Mouse (Mus musculus) MEL-GATA-1-ER (cell line): Measurements from ENCODE around the gene Cpa3.

ENCODE experiments used
- DNase-seq: peaks from one replicate; pipeline ENCODE4 v3.0.0-alpha.2; 2012; ENCODE audit warnings: low read depth; ENCODE audit errors: extremely low read depth

Cpa3 gene

DNA sequence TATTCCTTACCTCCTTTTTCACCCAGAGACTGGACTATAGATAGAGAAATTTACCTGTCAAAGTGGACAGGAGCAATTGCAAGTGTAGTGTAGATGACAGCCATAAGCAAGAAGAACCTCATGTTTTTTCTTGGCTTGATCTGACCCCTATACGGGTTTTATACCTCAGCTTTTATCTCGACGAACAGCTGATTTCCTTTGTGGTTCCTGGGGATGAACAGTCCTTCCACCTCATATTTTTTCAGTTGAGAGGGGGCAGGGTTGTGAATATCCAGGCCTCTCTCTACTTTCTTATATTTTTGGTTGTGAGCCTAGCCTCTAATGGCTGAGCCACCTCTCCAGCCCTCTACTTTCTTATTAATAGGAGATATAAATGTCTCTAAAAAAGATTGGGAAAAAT lies at the start of gene Cpa3:
TSS of gene Cpa3 (minus strand) at position 132 of the 400 bp plus-strand sequence.
- peak; percentile 17 for DNase-seq

DNA sequence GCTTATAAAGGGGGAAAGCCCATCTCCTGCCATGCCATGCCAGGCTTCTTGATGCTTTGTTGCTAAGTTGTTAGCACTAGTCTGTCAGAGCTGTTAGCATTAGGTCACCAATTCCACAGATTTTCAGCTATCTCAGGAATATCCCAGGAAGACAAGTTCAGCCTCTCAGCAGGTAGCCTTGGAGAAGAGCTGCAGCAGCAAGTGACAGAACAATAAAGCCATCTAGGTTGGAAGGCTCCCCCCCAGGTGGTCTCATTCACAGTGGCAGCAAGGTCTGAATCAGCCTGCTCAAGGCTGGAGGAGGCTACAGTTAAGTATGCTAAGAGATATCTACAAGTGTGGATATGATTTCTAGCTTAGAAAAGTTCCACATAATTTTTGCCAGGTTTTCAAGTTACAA lies 49.4 kb upstream of the Cpa3 start:
- no peak for DNase-seq

DNA sequence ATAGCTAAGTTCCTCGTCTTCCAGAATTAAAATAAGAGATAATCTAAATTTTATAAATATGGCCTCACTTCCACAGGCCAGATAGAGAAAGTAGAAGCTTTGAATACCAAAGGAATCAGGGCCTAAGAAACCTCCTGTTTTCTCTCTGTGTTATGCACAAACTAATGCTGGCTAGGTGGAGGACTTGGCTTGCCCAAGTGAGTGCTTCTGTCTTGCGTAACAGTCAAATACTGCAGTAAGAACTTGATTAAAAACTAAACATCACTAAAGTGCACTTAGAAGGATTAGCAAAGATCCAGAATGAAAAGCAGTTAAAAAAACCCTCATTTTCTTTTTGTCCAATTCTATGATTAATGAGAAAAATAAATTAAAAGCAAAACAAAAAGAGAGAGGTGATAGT lies 46.8 kb upstream of the Cpa3 start:
- no peak for DNase-seq

DNA sequence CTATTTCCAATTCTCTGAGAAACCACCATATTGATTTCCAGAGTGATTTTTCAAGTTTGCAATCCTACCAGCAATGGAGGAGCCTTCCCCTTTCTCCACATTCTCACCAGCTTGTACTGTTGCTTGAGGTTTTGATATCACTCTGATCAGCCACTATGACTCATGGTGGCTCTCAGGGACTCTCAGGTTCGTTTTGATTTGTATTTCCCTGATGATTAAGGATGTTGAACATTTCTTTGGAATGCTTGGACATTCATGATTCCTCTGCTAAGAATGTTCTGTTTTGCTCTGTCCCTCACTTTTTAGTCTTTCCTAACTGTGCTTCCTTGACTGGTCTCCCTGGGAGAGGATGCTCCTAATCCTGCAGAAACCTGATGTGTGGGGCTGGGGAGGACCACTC lies 39.8 kb upstream of the Cpa3 start:
- no peak for DNase-seq

GRCm38 (mm10) chr3:20275633-20276032 lies 33.7 kb upstream of the Cpa3 start, which contains the start of gene Cpb1:
Cpb1 (minus strand) TSS chr3:20275733.
- no peak for DNase-seq

- no peak for DNase-seq
These were observed 12.8 kb upstream of the Cpa3 start for GRCm38 (mm10) chr3:20254566-20255479.

DNA sequence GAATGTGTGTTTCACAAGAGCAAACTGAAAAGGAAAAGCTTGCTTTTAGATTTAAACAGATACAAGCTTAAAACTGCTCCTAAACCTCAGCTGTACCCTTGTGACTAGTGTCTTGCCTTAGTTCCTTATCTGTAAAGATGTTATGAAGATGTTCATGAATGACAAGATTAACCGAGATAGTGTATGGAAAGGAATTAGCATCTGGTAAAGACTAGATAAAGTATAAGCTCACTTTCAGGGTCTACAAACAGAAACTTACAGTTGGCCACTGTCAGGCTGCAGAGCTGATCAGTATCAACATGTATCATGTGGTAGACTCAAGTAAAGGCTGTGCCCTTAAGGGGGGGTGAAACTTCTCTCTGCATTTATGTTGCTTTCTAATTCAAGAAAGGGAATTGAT lies 1.9 kb upstream of the Cpa3 start:
- DNase-seq, result no peak

GRCm38 (mm10) chr3:20239741-20240140 lies 2.2 kb downstream of the Cpa3 start:
- no peak for DNase-seq

DNA sequence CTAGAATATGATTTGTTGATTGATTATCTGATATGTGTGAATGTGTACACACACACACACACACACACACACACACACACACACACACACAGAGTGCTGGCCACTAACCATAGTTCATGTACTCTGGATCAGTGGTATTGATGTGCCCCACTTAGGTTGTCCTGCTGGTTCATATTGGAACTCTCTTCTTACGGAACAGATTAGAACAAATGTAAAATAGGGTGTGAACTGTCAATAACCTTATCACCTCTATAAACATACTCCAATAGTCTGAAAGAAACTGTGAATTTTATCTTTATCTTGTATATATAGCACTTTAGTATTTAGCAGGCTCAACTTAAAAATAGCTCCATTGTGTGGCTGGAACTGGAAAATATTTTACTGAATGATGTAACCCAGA lies 5.0 kb downstream of the Cpa3 start:
- no peak for DNase-seq

DNA sequence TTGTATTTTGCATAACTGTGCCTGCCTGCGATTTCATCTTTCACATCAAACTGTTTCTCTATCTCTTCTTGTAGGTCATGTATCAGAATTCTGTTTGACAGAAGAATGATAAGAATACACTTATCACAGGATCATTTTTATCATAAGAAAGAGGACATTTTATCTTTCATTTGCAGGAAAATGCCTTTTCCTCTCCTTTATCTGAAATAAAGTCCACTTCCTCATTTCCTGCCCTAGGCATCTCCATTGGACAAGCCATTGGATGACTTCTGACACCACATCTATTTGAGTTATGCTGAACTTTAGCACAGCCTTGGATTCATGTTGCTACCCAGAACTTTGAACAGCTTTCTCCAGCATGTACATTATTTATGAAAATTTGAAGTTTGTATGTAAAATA lies 13.0 kb downstream of the Cpa3 start:
- DNase-seq, result peak; percentile 5

DNA sequence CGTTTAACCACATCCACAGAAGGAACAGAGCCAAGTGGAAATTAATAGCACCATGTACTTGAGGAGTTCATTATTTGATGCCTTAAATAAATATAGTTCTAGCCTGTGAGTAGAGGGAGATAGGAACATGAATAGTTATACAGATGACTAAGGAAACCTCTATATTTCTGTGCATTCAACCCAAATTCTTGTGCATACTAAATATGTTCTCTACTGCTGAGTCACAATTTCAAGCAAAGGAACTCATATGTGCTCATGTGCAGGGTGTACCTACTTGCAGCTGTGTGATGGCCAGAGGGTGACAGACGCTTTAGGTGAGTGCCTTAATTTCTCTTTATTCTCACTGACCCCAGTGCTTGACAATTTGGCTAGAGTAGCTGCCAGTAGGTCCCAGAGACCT lies 16.6 kb downstream of the Cpa3 start:
- no peak for DNase-seq

DNA sequence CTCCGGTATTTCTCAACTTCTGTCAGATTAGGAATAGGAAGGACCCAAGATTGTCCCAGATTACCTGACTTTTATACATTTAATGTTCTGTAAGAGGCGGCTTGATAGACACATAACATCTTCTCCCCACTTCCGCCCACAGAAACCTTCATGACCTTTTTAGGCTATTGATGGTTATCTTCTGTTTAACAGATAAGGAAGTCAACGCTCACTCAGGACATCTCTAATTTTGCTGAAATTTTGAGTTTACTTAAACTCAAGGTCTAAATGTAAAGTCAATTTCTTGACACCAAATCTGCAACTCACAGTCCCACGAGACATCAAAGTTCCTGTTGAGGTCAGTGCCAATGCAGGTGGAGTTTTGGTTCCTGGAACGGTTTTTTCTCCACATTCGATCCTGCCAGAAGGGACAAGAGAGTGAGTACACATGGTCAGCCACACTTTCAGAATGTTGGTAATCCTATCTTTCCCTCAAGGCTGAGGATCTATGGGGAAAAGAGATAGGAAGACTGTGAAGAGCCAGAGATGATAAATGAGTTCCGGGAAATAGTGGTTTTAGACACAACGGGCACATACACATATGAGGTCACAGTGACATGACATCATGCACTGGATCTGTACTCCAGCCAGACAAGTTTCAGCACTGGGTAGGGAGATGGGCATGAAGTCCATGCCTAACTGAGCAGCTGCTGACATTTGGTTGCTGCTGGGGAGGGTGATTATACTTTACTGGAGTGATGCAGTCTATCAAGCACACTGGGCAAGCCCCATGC lies 18.9 kb downstream of the Cpa3 start:
- DNase-seq, result no peak

DNA sequence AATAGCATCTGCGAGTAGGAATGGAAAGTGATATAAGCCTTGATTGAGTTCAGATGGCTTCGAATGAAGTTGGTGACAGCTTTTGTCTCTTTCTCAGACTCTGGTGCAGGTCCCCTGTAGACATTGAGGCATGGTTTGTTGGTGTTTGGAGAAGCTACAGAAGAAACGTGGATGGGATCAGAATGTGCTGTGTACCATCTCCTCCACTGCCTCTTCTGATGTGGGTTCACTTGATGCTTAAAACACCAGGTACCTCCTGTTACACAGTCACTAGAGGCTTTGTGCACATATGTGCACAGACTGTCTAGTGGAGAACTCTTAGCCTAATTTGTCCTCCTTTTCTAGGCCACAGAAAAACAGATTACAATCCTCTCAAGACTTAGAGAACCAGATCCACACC lies 19.8 kb downstream of the Cpa3 start:
- no peak for DNase-seq

DNA sequence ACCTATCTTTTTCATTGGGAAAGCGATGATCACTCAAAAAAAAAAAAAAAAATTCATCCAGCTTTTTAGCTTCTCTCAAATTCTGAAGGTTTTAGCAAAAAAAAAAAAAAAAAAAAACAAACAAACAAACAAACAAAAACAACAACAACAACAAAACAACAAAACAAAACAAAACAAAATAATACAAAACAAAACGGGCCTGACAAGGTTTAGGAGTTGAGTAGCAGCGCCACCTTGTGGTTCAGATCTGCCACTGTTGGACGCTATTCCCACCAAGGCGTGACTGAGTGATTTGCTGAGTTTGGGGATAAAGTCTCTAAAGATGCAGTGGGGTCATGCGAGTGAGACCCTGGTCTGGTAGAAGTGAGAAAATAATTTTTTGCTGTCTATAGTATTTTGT lies 43.1 kb downstream of the Cpa3 start:
- peak; percentile 23 for DNase-seq

DNA sequence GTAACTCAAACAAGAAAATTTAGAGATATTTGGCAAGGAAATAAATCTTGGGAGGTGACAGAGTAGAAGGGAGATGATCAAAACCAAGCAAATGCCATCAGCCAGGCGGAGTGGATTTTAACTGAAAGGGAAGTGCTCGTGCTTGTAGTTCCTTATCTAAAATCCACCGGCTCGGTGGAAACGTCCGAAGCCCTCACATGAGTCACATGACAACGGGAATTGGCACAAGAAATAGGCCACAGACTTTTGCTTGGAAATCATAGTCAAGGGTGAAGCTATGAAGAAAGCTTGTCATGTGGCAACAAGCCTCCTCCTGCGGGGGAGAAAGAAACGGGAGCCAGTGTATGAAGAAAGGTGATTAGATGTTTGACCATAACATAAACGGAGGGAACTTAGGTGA lies 44.1 kb downstream of the Cpa3 start:
- DNase-seq, result peak; percentile 42

- no peak for DNase-seq
These were observed 52.9 kb downstream of the Cpa3 start for GRCm38 (mm10) chr3:20188976-20189675.

DNA sequence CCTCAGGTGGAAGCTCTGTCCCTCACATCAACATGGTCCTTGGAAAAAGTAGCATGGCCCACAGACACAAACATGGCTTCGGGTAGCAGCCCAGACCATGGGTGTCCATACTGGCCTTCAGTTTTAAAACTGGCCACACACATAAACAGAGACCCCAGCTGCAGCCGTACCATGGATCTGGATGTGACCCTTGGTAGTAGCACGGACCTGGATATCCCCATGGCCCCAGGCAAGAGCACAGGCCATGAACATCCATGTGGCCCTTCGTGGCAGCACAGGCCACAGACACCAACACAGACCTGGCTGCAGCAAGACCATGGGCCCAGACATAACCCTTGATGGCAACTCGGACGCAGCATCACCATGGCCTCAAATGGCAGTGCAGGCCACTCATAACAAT lies 69.6 kb downstream of the Cpa3 start:
- no peak for DNase-seq

- DNase-seq, result no peak
These were observed 74.5 kb downstream of the Cpa3 start for GRCm38 (mm10) chr3:20167487-20167886.
